Mouse (Mus musculus) lung, adult 2 months (tissue): ENCODE measurements around the gene Ube2i. TPM values are rescaled to one million over a fixed set of nuclear protein-coding genes. Genes with fewer than 3 reads are reported as not detected.
A peak's percentile ranks its signal among the peaks of the same experiment; 100 is the strongest.

ENCODE experiments used
- DNase-seq: peaks from one replicate; pipeline ENCODE4 v3.0.0; 2022
- H3K4me1 ChIP-seq: fragments of 200-500 bp; 2 replicates; pipeline ENCODE4 v1.6.1; 2011; ENCODE audit warnings: low read length; ENCODE audit not compliant: control insufficient read depth, insufficient read depth
- H3K4me3 ChIP-seq: fragments of 200-500 bp; replicated peaks from 2 replicates; pipeline ENCODE3; 2011; ENCODE audit warnings: low read depth, mild to moderate bottlenecking, control low read depth, low read length; ENCODE audit errors: extremely low read depth
- CTCF ChIP-seq: fragments of 200-500 bp; IDR thresholded peaks from 2 replicates; pipeline ENCODE4 v1.5.1; 2011; ENCODE audit warnings: mild to moderate bottlenecking, low read length, control low read depth; ENCODE audit not compliant: insufficient read depth
- POLR2A ChIP-seq: fragments of 200-500 bp; IDR thresholded peaks from 2 replicates; pipeline ENCODE4 v1.6.1; 2011; ENCODE audit warnings: low read depth, mild to moderate bottlenecking, control low read depth, low read length, borderline replicate concordance; ENCODE audit errors: extremely low read depth
- WGBS: fragments of 180-500 bp; shearing (Covaris S2); methylation state at CpG from one replicate; pipeline ENCODE4 v1.1.7; 2018; 5-methylcytosine and 5-hydroxymethylcytosine counted together
- polyA plus RNA-seq: library from polyadenylated mRNA; depleted of rRNA; stranded (reverse); fragments of >200 nt; gene quantifications from 2 replicates; pipeline ENCODE4 v1.2.3, GENCODE M21; 2012; rRNA removed

Ube2i gene
- polyA plus RNA-seq = 138 and 178 TPM in 2 replicates

DNA sequence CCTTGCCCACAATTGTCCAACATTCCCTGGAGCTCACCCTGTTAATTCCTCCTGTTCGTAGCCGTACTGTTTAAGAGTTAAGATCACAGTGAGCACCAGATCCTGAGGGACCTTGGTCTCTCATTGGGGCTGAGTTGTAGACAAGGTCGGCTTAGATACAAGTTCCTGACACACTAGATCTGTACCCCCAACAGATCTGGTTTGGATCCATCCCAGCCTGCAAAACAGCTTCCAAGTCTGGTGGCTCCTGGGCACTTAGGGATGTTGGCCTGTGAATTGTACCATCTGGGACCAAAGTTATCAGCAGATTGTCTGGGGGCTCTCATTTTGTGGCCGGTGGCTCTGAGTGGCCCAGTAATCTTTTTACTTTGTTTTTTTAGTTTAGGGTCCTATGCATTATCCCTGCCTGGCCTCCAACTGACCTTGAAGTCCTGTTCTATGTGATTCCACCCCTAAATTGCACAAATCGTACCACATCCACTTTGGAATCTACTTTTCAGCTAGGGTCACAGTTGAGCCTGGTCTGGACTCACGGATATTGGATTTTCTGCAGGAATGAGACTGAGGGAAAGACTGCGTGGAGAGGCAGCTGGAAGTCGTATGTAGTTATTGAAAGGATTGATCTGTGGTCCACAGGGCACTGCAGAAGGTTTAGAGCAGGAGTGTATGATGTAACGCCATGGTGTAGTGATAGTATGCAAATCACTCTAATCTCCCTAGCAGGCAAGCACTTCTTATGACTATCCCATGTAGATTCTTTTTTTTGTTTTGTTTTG, at the start of gene Ube2i:
Gene Ube2i, minus strand, starts transcription at position 52 of the 776 bp plus-strand sequence.
- 82% methylated on average over 9 of the region's 9 CpGs for WGBS
- Histone ChIP-seq H3K4me3 (peak within 1 kb of the TSS; percentile 92), H3K4me1 (peaks cover 24% of the 10 kb centered on the region)
- no peak for TF ChIP-seq CTCF
- TF ChIP-seq POLR2A = no peak
- DNase-seq = no peak

DNA sequence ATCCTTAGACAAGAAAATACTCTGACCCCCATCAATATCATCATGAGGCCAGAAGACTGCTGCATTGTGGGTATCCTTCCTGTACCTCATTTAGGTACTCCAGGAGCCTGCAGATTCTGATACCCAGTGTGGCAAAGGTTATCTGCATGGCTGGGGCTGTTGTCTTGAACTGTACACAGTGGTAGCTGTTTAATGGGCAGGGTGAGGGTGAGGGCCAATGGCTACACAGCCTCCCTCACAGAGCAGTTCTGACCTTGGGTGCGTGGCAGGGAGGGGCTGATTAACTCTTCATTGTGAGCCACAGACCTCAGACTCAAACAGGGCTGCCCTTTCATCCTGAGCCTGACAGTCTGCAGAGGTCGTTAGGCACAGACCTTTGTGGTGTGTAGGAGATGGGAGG, 48.5 kb upstream of the Ube2i start:
- Histone ChIP-seq H3K4me1 (no peaks in the 10 kb centered on the region), H3K4me3 (no peak overlapping the region)
- DNase-seq = no peak
- WGBS = 12% methylated on average over 2 of the region's 2 CpGs
- TF ChIP-seq POLR2A = no peak
- no peak for TF ChIP-seq CTCF

DNA sequence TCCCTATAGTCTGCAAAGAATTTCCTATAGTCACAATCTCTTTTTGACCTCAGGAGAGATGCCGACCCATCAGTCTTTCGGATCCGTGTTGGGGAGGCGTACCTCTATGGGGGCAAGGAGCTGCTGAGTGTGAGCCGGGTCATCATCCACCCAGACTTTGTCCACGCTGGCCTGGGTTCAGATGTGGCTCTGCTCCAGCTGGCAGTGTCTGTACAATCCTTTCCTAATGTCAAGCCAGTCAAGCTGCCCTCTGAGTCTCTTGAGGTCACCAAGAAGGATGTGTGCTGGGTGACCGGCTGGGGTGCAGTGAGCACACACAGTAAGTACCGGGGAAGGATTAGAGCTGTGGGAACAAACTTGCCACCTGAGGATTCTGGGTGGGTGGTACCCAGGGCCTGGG, 46.4 kb upstream of the Ube2i start:
- 72% methylated on average over 8 of the region's 8 CpGs for WGBS
- Histone ChIP-seq H3K4me1 (no peaks in the 10 kb centered on the region), H3K4me3 (no peak overlapping the region)
- TF ChIP-seq POLR2A (no peak), CTCF (no peak)
- no peak for DNase-seq

DNA sequence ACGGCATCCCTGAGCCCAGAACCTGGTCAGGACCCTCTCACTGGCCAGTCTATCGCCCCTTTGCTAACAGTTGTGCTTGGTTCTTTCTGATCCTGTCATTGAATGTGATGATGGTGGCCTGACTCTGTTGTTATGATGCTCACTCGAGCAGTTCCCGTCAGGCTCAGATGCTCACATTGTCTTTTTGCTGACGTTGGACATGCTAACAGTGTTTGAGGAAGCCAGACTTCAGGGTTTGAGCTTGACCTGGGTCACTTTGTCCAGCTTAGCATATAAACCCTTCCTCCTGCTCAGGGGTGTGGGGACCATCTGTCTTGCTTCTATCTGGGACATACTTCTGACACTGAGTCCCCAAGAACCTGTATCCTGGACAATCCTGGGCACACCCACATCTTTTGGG, 43.9 kb upstream of the Ube2i start, which contains the start of gene Prss29:
Gene Prss29, plus strand, starts transcription at position 301 of the 400 bp plus-strand sequence.
- no peak for TF ChIP-seq CTCF
- no peak for TF ChIP-seq POLR2A
- no peak for DNase-seq
- WGBS = 65% methylated on average over 5 of the region's 5 CpGs
- Histone ChIP-seq H3K4me1 (no peaks in the 10 kb centered on the region), H3K4me3 (no peak within 1 kb of the TSS)

DNA sequence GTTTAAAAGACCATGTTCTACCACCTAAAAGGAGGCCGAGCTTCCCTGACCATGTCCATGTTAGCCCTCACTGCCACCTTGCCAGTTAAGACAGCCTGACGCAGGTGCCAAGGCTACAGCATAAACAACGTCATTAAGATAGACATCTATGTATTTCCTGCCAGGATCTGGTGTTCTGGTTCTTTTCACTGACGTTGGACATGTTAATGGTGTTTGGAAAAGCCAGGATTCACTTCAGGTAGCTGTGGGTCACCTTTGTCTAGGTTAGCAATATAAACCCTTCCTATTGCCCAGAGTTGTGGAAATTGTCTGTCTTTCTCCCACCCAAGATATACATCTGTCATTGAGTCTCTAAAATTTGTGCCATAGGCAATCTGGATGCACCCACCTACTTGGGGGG, 33.9 kb upstream of the Ube2i start, which contains the start of gene Prss28:
Gene Prss28, plus strand, starts transcription at position 301 of the 400 bp plus-strand sequence.
- no peaks in the 10 kb centered on the region for H3K4me1 ChIP-seq
- no peak within 1 kb of the TSS for H3K4me3 ChIP-seq
- no peak for TF ChIP-seq CTCF
- no peak for TF ChIP-seq POLR2A
- no peak for DNase-seq
- 25% methylated on average over 4 of the region's 4 CpGs for WGBS

DNA sequence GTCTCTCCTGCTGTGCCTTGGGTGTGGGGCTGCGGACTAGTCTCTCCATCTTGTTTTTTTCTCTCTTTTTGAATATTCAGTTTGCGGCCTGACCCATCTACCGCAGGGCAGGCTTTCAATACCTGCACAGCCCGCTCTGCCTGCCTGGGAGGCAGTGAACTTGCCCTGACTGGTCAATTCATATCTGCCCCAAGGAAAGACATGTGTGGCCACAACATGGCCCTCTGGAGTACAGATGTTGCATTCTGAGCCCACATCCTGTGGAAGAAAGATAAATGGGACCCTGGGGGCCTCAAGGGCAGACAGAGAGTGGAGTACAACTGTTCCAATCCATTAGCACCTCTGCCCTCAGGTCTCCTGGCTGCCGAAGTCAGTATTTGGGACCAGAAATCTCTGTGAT, 23.7 kb upstream of the Ube2i start, which contains the start of gene Prss34:
Gene Prss34, plus strand, starts transcription at position 301 of the 400 bp plus-strand sequence.
- 73% methylated on average over 5 of the region's 5 CpGs for WGBS
- H3K4me1 ChIP-seq = no peaks in the 10 kb centered on the region
- no peak within 1 kb of the TSS for H3K4me3 ChIP-seq
- TF ChIP-seq POLR2A (no peak), CTCF (no peak)
- DNase-seq = no peak

DNA sequence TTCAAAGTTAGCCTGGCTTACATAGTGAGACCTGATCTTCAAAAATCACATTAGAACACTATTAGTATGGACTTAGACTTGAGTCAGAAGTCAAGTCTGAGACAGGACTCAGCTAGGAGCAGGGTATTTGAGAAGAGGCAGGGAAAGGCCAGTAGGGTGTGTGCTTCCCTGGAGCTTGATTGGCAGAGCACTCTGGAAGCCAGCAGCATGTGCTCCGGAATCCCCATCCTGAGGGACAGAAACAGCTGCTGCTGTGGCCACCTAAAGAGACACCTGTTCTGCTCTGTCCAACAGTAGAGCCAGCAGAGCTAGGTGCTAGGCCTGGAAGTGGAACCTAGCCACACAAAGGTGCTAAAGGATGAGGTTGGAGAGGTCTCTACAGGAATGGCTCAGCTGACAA, 19.7 kb upstream of the Ube2i start:
- no peak for DNase-seq
- 54% methylated on average over 1 of the region's 1 CpGs for WGBS
- H3K4me1 ChIP-seq = no peaks in the 10 kb centered on the region
- no peak overlapping the region for H3K4me3 ChIP-seq
- TF ChIP-seq CTCF (no peak), POLR2A (no peak)

DNA sequence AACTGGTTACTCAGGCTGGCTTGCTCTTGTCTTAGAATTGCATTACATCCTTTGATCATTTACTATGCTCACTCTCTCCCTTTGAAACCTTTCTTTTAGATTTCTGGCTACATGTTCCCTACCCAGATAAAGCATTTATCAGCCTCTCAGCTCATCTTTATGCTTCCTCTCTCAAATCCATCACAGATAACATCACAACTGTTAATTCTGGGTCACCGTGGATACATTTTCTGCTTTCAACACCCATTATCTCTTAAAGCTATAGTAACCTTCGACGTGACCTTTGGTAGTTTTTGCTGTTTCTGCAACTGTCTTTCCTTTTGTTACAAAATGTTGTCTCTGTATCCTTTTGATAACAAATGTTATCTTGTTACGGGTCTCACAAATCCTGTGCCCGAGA, 19.1 kb upstream of the Ube2i start:
- WGBS = 38% methylated on average over 5 of the region's 5 CpGs
- DNase-seq = no peak
- no peak for TF ChIP-seq POLR2A
- Histone ChIP-seq H3K4me3 (no peak overlapping the region), H3K4me1 (no peaks in the 10 kb centered on the region)

DNA sequence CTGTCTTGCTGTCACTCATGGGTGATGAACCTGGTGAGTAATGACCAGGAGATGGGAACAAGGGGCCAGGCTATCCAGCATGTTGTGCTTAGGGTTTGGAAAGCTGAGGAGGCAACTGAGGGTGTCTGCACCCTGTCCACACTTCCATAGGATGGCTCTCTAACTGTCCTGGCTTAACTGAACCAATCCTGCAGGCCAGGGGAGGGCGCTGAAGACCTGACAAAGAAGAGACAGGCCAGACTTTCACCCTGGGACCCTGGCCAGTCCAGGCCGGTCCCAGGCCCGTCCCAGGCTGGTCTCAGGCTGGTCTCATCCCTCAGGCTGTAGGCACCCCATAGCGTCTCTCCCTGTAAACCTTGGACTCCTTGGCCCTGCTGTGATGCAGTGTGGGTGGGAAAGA, 16.0 kb upstream of the Ube2i start:
- DNase-seq = no peak
- TF ChIP-seq POLR2A (no peak), CTCF (no peak)
- H3K4me3 ChIP-seq = no peak overlapping the region
- no peaks in the 10 kb centered on the region for H3K4me1 ChIP-seq
- 25% methylated on average over 4 of the region's 4 CpGs for whole genome bisulfite sequencing

DNA sequence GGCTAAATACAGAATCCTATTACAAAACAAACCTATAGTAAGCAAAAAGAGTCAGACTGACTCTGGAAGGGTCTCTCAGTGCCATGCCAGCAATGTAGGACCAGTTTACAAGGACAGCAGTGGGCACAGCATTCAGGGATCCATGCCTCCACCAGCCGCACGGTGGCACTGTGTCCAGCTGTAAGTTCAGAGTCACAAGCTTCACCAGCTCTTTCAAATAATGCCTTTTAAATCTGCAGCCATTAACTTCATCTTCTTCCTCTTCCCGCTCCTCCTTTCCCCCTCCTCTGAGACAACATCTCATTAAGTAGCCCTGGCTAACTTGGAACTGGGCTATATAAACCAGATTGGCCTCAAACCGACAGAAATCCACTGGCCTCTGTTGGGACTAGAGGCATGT, 14.4 kb upstream of the Ube2i start:
- no peak for TF ChIP-seq POLR2A
- TF ChIP-seq CTCF = peak; percentile 89
- DNase-seq = no peak
- Histone ChIP-seq H3K4me3 (no peak overlapping the region), H3K4me1 (peaks cover 2% of the 10 kb centered on the region; the same call in 1 of the 2 replicates)
- WGBS = 11% methylated on average over 4 of the region's 4 CpGs
